Mouse (Mus musculus): ENCODE results near the gene Tnfsf15. TPM values are rescaled to one million over a fixed set of nuclear protein-coding genes. Genes with fewer than 3 reads are reported as not detected.

Gene Tnfsf15
- 0.07 TPM in 1 of 2 replicates, not detected in the other for polyA plus RNA-seq (2012; rRNA removed)

DNA sequence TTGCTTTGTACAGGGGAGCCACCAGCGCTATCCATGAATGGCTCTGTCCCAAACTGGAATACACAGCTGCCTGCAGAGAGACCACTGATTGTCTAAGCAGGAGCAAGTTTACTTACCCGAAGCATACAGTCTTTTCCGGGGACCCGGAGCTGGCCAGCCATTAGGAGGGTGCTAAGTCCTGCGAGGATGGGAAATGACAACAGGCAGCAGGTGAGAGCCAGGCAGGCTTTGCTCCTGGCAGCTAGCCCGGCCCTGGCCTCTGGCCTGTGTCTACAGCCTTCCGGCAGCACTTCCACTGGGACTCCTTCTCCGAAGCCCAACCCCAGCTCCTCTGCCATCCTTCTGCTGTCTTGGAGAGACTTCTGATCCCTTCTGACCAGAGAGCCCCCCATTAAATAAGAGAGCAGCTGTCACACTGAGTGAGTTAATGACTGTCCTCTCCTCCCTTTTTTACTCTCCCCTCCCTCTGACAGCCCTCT is at the start of gene Tnfsf15:
Gene Tnfsf15, minus strand, starts transcription at position 421 of the 479 bp plus-strand sequence.

Other genes with a start within 250 kb of the Tnfsf15 start
- gene Whrn, start 249.1 kb downstream of the Tnfsf15 start, polyA plus RNA-seq (2012; rRNA removed), result 42.3 and 43.6 TPM in 2 replicates
- 25.7 and 29.6 TPM in 2 replicates for gene Atp6v1g1, start 200.3 kb downstream of the Tnfsf15 start, polyA plus RNA-seq (2012; rRNA removed)
- gene Tmem268, start 186.3 kb downstream of the Tnfsf15 start, polyA plus RNA-seq (2012; rRNA removed), result 7.9 and 9.0 TPM in 2 replicates
- gene Gm11213, start 139.9 kb downstream of the Tnfsf15 start, polyA plus RNA-seq (2012; rRNA removed), result not detected in 2 replicates
- not detected in 2 replicates for gene Tex48, start 122.7 kb downstream of the Tnfsf15 start, polyA plus RNA-seq (2012; rRNA removed)
- not detected in 2 replicates for gene Gm11214, start 81.7 kb downstream of the Tnfsf15 start, polyA plus RNA-seq (2012; rRNA removed)
- gene Tnfsf8, start 116.2 kb upstream of the Tnfsf15 start, polyA plus RNA-seq (2012; rRNA removed), result 0.05 and 0.07 TPM in 2 replicates